Mouse (Mus musculus) telencephalon, adult 2 months (tissue): ENCODE measurements around the gene C1galt1.

Source experiments
- DNase-seq: peaks from one replicate; pipeline ENCODE4 v3.0.0-alpha.2; 2011; ENCODE audit warnings: low read depth, low spot score

The C1galt1 gene

GRCm38 (mm10) chr6:7844802-7845679, at the start of gene C1galt1:
Gene C1galt1, plus strand, starts transcription at chr6:7844842.
- no peak for DNase-seq

- DNase-seq = no peak
These were observed 44.7 kb upstream of the C1galt1 start for GRCm38 (mm10) chr6:7799969-7800368.

- DNase-seq = no peak
These were observed 40.7 kb upstream of the C1galt1 start for GRCm38 (mm10) chr6:7803765-7804542.

DNA sequence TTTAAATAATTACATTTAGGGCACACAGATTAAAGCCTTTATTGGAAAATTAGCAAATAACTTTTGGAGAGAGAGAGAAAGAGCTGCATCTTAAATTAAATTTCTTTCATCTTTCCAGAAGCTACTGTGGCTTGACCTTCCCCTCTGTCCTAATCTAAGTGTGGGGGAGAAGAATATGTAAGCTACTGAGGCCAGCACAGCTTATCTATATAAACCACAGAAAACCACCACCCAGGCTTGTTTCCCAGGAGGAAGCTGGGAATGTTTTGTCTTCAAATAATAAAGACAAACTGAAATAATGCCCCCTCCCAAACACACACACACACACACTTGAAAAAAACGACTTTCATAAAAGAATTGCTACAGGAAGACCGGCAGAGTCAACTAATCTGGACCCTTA, 30.5 kb upstream of the C1galt1 start:
- DNase-seq = no peak

DNA sequence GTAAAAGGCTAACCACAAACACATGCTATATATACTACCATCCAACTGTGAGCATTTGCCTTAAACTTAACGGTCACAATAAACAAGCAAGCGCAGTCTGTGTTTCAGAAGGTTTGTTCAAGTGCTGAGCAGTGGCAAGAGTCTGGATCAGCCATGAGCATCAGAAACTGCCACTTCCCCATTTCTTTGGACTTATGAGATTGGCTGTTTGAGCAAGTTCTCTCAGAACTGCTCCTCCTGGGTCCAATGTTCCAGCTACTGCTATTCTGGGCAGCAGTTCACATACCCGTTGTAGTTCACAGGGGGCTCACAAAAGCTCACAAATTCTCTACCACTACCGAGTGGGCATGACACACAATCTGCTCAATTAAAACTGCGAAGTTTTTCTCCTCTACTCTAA, 28.4 kb upstream of the C1galt1 start:
- no peak for DNase-seq

- no peak for DNase-seq
These were observed 22.0 kb upstream of the C1galt1 start for GRCm38 (mm10) chr6:7822688-7823087.

DNA sequence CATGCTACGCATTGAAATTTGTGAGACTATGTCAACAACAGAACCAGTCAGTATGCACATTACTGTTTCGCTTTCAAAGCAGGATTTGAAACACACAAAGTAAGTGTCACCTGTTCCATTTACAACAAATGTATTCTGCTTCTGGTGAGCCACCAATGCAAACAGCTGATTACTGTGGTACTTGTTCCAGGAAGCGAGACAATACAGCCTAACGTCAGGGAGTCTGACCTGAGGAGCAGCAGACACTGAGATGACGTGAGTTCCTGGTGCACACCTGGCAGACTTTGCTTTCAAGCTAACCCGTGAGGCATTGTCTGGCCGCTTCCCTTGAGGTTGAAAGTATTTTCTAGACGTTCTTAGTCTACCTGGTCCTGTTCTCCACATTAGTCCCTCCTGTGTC, 13.8 kb upstream of the C1galt1 start:
- DNase-seq = no peak

DNA sequence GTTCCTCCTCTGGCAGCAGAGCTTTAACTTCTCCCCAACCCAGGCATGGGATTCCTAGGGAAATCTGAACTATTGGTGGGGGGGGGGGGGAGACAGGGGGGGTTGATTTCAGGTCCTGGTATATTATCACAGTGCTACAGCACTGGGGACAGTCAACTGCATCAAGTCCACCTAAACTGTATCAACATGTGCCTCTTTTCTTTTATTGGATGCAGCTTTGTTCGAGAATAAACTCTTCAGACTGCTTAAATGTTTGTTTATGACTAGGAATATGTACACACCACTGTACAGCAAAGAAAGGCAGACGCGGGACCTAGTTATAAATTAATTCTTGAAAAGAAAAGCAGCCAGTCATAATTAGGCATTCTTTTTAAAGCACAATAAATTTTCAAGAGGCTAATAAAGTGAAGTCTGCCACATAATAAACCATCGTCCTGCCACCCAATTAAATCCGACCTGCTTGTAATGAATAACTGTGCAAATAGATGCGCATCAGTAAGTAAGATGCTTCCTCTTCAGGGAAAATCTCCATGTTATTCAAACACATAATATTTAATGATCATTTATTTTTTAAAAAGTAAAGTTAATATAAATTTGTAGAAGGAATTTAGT, 12.0 kb upstream of the C1galt1 start:
- DNase-seq = no peak

DNA sequence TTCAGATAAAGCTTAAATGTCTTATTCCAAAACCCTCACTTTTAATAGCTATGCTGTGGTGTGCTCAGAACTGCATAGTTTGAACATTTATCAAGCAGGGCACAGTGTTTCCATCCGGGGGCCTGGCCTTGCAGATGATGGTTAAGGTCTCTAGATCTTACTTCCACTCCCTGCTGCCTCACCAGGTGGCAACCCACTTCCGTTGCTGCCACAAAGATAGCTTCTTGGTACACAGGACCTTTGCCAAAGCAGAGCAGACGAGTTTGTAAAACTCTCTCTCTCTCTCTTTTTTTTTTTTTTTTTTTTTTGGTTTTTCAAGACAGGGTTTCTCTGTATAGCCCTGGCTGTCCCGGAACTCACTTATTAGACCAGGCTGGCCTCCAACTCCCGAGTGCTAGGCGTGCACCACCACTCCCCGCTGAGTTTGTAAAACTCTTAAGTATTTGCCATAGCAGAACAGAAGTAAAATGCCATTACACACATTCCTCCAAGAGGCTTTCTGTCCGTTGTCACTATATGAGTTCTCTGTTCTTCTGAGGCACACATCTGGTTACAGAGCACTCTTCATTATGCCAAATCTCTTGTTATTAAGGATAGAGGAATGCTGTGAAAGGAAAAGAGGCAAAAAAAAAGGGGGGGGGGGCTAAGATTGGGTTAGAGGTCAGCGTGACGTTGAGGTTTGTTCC, 773 bp upstream of the C1galt1 start:
- no peak for DNase-seq

- DNase-seq = peak; percentile 94
These were observed 235 bp upstream of the C1galt1 start for GRCm38 (mm10) chr6:7844412-7844801.

- DNase-seq = no peak
These were observed 1.0 kb downstream of the C1galt1 start for GRCm38 (mm10) chr6:7845680-7846017.

DNA sequence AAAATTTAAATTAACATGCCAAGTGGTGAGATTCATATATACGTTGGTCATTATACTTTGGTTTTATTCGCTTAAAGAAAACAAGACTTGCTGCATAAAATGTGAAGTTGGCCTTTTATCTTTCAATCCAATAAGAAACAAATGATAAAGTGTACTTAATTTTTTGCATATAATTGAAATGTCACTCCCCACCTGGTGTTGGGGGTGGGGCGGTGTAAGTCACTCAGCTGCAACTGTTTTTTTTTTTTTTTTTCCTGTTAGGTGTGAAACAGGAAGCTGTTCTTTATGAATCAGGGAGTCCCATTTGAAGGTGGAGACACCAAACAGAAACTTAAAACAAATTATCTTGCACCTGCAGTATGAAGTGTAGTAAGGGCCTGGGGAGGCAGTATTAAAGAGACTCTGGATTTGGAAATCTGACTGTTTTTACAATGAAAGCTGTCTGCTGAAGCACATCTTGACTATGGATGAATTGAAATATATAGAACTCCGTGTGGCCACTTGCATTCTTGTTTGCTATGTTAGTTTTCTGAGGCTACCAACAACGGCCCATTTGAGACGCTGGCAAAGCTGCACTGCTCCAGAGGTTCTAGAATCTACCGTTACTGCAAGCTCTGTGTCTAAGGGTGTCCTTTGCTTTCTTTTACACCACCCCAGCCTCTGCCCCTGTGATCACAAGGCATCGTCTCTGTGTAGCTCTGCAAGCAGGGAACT, 2.2 kb downstream of the C1galt1 start:
- no peak for DNase-seq

DNA sequence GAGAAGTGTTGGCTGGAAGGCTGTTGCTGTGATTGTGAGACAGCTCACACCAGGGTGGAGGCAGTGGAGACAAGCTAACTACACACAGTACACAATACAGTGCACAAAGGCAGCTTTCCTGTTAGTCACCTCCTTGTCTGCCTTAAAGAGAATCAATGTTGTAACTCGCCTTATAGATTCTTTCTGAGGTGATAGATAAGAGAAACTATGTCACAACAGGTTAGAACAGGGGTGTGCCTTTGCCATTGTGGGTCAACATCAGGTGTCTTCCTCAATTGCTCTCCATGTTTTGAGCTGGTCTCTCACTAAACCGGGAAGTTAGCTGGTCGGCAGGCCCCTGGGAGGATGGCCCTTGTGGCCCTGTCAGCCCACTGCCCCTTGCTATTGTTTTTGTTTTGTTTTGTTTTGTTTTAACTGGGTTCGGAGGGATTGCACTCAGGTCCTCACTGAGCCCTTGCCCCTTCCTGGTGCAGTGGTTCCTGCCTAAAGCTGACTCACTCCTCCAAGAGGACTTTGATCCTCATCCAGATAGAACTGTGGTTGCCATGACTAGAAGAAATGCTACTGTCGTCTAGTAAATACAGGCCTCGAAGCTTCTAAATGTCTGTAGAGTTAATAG, 3.4 kb downstream of the C1galt1 start:
- no peak for DNase-seq

DNA sequence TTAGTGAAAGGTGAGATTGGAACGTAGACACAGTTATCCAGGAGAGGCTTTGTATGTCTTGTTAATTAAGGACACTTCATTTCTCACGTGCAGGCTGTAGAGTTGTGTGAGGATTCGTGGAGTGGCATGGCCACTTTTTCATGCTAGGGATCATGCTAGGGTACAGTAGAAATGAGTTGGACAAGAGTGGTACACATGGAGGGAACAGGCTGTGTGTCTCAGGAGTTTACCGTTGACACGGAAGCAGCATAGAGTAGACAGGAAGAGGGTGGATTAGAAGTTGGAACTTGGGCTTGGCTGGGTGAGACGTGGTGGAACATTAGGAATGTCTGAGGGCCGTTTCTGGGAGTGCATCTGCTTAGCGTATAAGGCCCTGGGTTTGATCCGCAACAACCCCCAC, 4.1 kb downstream of the C1galt1 start:
- no peak for DNase-seq

GRCm38 (mm10) chr6:7851036-7851435, 6.4 kb downstream of the C1galt1 start:
- no peak for DNase-seq

DNA sequence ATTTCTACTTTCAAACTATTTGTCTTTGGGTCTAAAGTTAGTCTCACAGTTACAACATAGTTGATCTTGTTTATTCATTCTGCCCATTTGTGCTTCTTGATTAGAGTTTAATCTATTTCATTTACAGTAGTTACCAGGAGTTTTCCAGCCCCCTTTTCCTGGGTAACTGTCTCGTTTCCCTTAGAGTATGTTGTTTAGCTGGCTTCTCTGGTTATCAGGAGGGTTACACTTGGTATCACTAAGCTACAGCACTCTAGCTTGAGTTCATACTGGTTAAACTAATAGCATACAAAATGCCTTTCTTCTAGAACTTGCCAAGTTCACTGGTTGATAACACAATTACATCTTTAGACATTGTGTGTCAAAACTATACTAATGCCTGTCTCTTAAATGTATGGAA, 8.3 kb downstream of the C1galt1 start:
- DNase-seq = no peak

DNA sequence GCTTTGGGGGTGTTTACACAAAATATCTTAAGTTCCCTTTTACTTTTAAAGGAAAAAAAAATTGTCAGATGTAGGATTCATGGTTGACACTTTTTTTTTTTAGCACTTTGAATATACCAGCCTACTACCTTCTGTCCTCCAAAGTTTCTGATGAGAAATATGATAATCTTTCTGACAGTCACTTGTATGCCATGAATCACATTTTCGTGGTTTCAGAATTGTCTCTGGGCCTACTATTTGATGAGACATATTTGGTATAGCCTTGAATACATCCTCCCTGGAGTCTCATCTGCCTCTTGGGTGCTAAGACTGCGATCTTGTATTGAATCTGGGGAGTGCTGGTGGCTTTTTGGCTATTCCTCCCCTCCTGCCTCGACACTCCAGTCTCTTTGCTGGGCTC, 8.8 kb downstream of the C1galt1 start:
- DNase-seq = peak; percentile 43

GRCm38 (mm10) chr6:7856682-7857290, 12.1 kb downstream of the C1galt1 start:
- DNase-seq = no peak

- DNase-seq = no peak
These were observed 13.0 kb downstream of the C1galt1 start for GRCm38 (mm10) chr6:7857356-7858247.
